Mouse (Mus musculus): ENCODE measurements around the gene Zfp710. TPM values are rescaled to one million over a fixed set of nuclear protein-coding genes. Genes with fewer than 3 reads are reported as not detected.
A peak's percentile ranks its signal among the peaks of the same experiment; 100 is the strongest.

Zfp710 gene
- polyA plus RNA-seq, 1 experiment from 2014 or later, result 18.3 TPM

DNA sequence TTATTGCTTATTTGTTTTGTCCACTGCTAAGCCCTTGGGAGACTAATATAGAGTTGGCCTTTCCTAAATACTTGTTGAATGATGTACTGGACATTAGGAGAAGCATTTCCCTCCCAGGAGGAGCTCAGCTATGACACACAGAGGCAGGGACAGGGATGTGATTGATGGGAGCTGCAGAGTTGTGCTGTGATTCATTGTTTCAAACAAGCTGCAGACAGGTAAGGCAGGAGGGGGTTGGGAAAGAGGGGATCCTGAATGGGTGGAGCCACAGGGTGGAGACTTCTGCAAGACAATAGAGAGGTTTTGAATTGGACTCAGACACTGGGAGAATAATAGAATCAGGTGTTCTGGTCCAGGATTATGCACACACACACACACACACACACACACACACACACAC lies 5.4 kb downstream of the Zfp710 start:
- no peak for ATAC-seq (ENCODE audit: low FRiP score)
- Histone ChIP-seq H3K27ac (no peak overlapping the region), H3K9ac (no peak overlapping the region), H3K9me3 (no peaks in the 10 kb centered on the region), H3K4me2 (no peak overlapping the region), H3K27me3 (no peaks in the 10 kb centered on the region), H3K4me1 (replicated peaks) (peaks cover 72% of the 10 kb centered on the region), H3K36me3 (no peaks in the 10 kb centered on the region), H3K4me3 (no peak overlapping the region)

DNA sequence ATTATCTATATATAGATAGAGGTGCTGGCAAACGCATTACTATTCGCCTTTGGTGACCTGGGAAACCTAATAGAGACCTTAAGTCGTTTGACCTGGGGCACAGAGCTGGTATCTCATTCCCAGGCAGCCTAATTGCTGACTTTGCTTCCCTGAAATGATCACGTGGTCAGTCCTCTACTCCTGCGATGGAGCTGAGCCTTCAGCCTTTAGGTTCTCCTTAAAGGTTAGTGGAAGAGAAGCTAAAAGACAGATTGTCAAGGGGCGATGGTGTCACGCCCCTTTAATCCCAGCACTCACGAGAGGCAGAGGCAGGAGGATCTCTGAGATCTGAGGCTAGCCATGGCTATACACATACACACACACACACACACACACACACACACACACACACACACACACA lies 5.9 kb downstream of the Zfp710 start:
- Histone ChIP-seq H3K4me1 (replicated peaks) (peaks cover 72% of the 10 kb centered on the region), H3K9ac (no peak overlapping the region), H3K27me3 (no peaks in the 10 kb centered on the region), H3K4me2 (no peak overlapping the region), H3K27ac (no peak overlapping the region), H3K4me3 (no peak overlapping the region), H3K36me3 (no peaks in the 10 kb centered on the region), H3K9me3 (no peaks in the 10 kb centered on the region)
- ATAC-seq (ENCODE audit: low FRiP score), result no peak
- 87% methylated on average over 8 of the region's 8 CpGs for WGBS

DNA sequence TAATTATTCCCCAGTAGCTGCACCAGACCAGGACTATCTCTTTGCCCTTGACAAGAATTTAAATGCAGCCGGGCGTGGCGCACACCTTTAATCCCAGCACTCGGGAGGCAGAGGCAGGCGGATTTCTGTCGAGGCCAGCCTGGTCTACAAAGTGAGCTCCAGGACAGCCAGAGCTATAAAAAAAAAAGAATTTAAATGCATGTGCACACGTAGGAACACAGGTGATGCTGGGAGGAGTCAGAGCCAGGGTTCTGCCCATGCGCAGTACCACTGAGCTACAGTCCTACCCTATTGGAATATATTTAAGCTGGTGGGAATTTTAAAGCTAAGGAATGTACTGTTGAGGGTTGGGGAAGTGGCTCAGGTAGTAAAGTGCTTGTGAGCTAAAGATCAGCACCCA lies 6.4 kb downstream of the Zfp710 start:
- Histone ChIP-seq H3K9ac (no peak overlapping the region), H3K4me1 (replicated peaks) (peaks cover 74% of the 10 kb centered on the region), H3K4me3 (no peak overlapping the region), H3K9me3 (no peaks in the 10 kb centered on the region), H3K27me3 (no peaks in the 10 kb centered on the region), H3K27ac (no peak overlapping the region), H3K4me2 (no peak overlapping the region), H3K36me3 (no peaks in the 10 kb centered on the region)
- ATAC-seq (ENCODE audit: low FRiP score), result no peak
- WGBS, result 95% methylated on average over 8 of the region's 8 CpGs

DNA sequence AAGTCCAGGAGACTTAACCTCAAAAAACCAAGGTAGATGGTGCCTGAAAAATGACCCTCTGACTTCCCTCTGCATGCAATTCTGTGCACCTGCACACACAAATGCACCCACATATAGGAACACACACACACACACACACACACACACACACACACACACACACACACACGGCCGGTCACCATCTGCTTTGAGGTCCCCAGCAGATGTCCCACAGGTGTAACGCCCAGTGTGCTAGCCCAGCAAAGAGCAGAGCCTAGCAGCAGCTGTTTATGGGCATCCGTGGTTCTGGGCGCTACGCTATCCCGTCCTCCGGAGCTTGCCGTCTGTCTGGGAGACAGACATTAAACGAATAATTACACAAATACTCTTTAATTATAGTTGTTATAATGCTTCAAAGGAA lies 6.9 kb downstream of the Zfp710 start:
- H3K9ac ChIP-seq, result peak overlapping the region; percentile 15; the same call in 1 of the 2 replicates
- H3K27me3 ChIP-seq, result no peaks in the 10 kb centered on the region
- no peak for ATAC-seq (ENCODE audit: low FRiP score)
- no peaks in the 10 kb centered on the region for H3K36me3 ChIP-seq
- no peak overlapping the region for H3K4me2 ChIP-seq
- H3K4me1 ChIP-seq (replicated peaks), result peaks cover 79% of the 10 kb centered on the region
- H3K9me3 ChIP-seq, result no peaks in the 10 kb centered on the region
- no peak overlapping the region for H3K4me3 ChIP-seq
- H3K27ac ChIP-seq, result no peak overlapping the region
- 50% methylated on average over 10 of the region's 10 CpGs for WGBS

DNA sequence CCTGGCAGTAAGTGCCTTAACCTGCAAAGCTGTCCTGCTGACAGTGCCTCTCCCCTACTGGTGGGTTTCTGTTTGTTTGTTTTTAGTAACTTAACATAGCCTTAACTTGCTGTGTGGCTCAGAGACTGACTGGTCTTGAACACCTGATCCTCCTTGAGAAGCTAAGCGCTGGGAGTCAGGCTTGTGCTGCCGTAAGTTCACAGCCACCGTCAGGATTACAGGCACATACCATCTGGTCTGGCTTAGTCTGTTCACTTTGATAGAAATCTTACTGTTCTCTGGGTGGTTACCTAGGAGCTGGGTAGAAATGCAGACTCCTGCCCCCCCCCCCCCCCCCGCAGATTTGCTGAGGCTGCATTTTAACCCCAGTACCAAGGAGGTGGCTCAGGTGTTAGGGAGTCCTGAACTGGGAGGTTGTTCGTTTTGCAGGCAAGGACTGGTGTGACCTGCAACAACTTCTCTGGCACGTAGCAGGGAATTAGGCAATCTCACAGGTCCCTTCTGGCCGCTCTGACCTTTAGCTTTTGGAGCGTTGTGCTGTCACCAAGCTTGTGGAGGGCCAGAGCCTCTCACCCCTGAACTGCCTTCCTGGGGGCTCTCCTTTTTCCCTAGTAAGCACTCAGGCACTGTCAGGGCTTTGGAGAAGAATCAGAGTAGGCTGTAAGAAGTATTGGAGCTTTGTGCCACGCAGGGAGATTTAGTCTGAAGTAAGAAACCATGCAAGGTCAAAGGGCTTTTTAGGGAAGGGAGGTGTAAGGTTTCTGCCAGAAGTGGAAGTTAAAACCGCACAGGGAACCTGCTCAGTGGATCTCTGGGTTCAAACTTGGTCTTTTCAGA lies 7.8 kb downstream of the Zfp710 start:
- Histone ChIP-seq H3K4me2 (no peak overlapping the region), H3K4me1 (replicated peaks) (peaks cover 81% of the 10 kb centered on the region), H3K36me3 (no peaks in the 10 kb centered on the region), H3K27me3 (no peaks in the 10 kb centered on the region), H3K9me3 (no peaks in the 10 kb centered on the region), H3K27ac (no peak overlapping the region), H3K4me3 (no peak overlapping the region), H3K9ac (no peak overlapping the region)
- ATAC-seq (ENCODE audit: low FRiP score), result no peak
- 50% methylated on average over 10 of the region's 10 CpGs for WGBS

DNA sequence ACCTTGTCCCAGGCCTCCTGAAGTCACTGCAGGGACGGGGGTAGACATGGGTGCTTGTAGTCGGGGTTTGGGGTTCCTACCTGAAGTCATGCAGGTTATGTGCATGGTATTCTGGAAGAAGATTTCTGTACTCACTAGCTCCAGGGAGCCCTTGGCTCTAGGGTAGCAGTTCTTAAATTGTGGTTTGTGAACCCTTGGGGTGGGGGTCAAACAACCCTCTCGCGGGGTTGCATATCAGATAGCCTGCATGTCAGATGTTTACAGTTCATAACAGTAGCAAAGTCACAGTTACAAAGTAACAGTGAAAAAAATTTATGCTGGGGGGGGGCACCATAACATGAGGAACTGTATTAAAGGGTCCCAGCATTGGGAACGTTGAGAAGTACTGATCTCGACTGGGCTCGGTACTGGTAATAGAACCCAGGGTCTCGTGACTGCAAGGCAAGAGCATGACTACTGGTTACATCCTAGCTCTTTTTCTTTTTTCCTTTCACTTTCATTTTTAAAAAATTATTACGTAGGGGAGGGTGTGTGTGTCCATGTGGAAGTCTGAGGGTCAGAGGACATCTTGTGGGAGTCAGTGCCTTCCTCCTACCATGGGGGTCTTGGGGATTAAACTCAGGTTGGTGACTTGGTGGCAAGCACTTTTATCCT lies 8.6 kb downstream of the Zfp710 start:
- ATAC-seq (ENCODE audit: low FRiP score), result no peak
- Histone ChIP-seq H3K27ac (no peak overlapping the region), H3K4me3 (no peak overlapping the region), H3K9me3 (no peaks in the 10 kb centered on the region), H3K4me1 (replicated peaks) (peaks cover 73% of the 10 kb centered on the region), H3K9ac (no peak overlapping the region), H3K27me3 (no peaks in the 10 kb centered on the region), H3K36me3 (no peaks in the 10 kb centered on the region), H3K4me2 (no peak overlapping the region)
- WGBS, result 87% methylated on average over 9 of the region's 9 CpGs

DNA sequence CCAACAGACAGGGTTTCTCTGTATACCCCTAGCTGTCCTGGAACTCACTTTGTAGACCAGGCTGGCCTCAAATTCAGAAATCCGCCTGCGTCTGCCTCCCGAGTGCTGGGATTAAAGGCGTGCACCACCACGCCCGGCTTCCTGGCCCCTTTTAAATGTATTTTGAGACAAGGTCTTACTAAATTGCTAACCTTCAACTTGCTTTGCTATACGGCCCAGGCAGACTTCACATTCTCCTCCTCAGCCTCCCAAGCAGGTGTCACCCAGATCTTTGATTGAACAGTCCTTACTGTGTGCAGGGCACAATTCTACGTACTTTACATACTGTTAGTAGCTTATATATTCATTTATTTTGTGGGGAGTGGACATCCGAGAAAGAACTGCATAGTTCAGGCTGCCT lies 9.2 kb downstream of the Zfp710 start:
- WGBS, result 83% methylated on average over 9 of the region's 9 CpGs
- H3K4me3 ChIP-seq, result no peak overlapping the region
- no peaks in the 10 kb centered on the region for H3K9me3 ChIP-seq
- no peak for ATAC-seq (ENCODE audit: low FRiP score)
- peaks cover 67% of the 10 kb centered on the region for H3K4me1 ChIP-seq (replicated peaks)
- no peaks in the 10 kb centered on the region for H3K27me3 ChIP-seq
- H3K4me2 ChIP-seq, result no peak overlapping the region
- no peak overlapping the region for H3K27ac ChIP-seq
- H3K9ac ChIP-seq, result no peak overlapping the region
- H3K36me3 ChIP-seq, result no peaks in the 10 kb centered on the region

DNA sequence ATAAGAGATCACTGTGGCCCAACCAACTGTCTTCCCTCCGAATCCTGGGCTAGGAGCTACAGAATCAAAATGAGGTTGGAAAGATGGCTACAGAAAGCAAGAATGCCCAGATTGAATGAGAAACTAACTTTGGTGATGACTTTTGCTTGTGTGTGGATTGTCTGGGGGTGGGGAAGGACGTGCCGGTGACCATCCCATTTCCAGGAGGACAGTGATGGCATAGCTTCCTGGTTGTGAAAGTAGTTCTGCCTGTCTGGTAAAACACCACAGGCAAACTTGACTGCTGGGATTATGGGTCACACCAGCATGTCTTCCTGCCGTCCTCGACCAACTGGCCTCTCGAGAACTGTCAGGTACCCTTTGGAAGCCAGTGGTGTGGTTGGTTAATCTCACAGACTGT lies 10.5 kb downstream of the Zfp710 start:
- WGBS, result 64% methylated on average over 6 of the region's 6 CpGs
- no peaks in the 10 kb centered on the region for H3K9me3 ChIP-seq
- no peak overlapping the region for H3K4me2 ChIP-seq
- no peak for ATAC-seq (ENCODE audit: low FRiP score)
- H3K27ac ChIP-seq, result no peak overlapping the region
- no peak overlapping the region for H3K4me3 ChIP-seq
- H3K36me3 ChIP-seq, result no peaks in the 10 kb centered on the region
- no peaks in the 10 kb centered on the region for H3K27me3 ChIP-seq
- H3K4me1 ChIP-seq (replicated peaks), result peaks cover 56% of the 10 kb centered on the region
- H3K9ac ChIP-seq, result no peak overlapping the region

DNA sequence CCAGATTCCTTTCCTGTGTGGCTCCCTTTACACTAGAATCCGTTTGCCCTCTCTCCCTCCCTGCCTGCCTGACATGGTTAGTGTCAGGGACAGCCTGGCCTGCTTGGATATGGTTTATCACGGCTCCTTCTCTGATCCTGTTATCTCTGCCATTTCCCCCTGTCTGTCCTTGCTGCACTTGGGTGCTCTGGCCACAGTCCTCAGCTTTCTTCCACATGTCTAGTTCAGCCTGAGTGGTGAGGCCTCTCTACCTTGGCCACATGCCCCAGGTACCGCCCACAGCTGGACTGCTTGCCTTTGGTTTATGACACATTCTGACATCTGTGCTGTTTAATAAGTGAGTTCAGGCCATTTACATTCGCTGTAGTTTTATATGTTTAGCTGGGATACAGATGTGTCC lies 11.1 kb downstream of the Zfp710 start:
- Histone ChIP-seq H3K9ac (peak overlapping the region; percentile 26; the same call in 1 of the 2 replicates), H3K4me1 (replicated peaks) (peaks cover 56% of the 10 kb centered on the region), H3K36me3 (no peaks in the 10 kb centered on the region), H3K4me2 (no peak overlapping the region), H3K4me3 (no peak overlapping the region), H3K9me3 (no peaks in the 10 kb centered on the region), H3K27me3 (no peaks in the 10 kb centered on the region), H3K27ac (no peak overlapping the region)
- WGBS, result 77% methylated on average over 4 of the region's 4 CpGs
- no peak for ATAC-seq (ENCODE audit: low FRiP score)

DNA sequence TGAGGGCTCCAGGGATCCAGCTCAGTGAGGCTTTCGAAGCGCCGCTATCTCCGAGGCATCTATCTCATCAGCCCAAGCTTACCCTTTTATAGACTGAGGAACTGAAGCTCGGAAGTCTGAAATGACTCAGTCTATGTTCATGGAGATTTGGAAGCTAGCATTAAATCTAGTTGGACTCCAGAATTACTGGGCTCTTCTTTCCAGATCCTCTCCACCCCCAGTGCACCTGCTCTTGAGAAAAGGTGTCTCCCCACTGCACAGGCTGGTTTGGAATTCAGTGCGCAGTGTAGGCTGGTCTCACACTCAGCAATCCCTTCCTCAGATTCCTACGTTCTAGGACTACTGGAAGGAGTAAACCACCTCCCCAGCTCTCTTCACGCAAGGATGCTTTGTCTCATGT lies 15.1 kb downstream of the Zfp710 start:
- Histone ChIP-seq H3K4me3 (no peak overlapping the region), H3K4me2 (no peak overlapping the region), H3K9ac (no peak overlapping the region), H3K36me3 (peaks cover 3% of the 10 kb centered on the region; the same call in 1 of the 2 replicates), H3K9me3 (no peaks in the 10 kb centered on the region), H3K4me1 (replicated peaks) (peaks cover 30% of the 10 kb centered on the region), H3K27ac (no peak overlapping the region), H3K27me3 (no peaks in the 10 kb centered on the region)
- ATAC-seq (ENCODE audit: low FRiP score), result no peak
- 91% methylated on average over 8 of the region's 8 CpGs for WGBS

DNA sequence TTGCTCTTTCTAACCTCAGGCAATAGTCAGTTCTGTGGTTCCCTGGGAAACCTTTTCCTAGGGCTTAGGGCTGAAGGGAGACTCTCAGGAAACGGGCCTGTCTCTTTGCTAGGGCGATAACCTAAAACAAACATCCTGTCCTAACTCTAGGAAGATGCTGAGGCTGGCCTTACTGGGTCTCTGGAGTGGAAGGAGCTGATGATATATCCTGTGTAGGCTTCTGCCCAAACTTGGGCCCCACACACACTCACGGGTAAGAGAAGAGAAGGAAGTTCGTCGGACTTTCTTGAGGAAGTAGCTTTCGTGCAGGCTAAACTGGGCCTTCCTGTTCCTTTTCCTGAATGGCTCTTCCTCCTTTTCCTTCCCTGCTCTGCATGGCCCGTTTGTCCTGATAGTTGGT lies 19.6 kb downstream of the Zfp710 start:
- Histone ChIP-seq H3K27me3 (no peaks in the 10 kb centered on the region), H3K4me2 (no peak overlapping the region), H3K9me3 (no peaks in the 10 kb centered on the region), H3K4me3 (no peak overlapping the region), H3K27ac (peak overlapping the region; percentile 62; the same call in 1 of the 2 replicates), H3K9ac (no peak overlapping the region), H3K4me1 (replicated peaks) (peaks cover 37% of the 10 kb centered on the region), H3K36me3 (peaks cover 3% of the 10 kb centered on the region; the same call in 1 of the 2 replicates)
- ATAC-seq (ENCODE audit: low FRiP score), result no peak
- WGBS, result 75% methylated on average over 7 of the region's 7 CpGs

DNA sequence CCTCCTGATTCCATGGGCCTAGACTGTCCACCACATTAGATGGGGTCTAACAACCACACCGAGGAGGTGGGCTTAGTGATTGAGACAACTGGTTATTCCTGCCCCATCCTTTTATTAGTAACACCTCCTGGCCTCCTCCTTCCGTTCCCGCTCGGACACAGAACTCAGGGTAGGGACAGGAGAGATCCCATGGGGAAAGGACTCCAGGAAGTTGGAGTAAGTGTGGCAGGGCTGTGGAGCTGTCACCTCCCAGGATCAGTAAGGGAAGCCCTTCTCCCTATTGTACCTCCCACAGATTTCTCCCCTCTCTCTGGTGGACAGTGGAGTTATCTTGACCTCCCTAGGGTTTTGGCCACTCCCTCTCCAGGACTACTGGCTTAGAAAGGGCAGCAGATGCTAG lies 22.4 kb downstream of the Zfp710 start:
- no peaks in the 10 kb centered on the region for H3K9me3 ChIP-seq
- WGBS, result 83% methylated on average over 4 of the region's 4 CpGs
- H3K4me2 ChIP-seq, result no peak overlapping the region
- H3K27ac ChIP-seq, result no peak overlapping the region
- no peak overlapping the region for H3K9ac ChIP-seq
- no peak overlapping the region for H3K4me3 ChIP-seq
- peaks cover 2% of the 10 kb centered on the region; the same call in 1 of the 2 replicates for H3K36me3 ChIP-seq
- peaks cover 46% of the 10 kb centered on the region for H3K4me1 ChIP-seq (replicated peaks)
- no peaks in the 10 kb centered on the region for H3K27me3 ChIP-seq
- no peak for ATAC-seq (ENCODE audit: low FRiP score)

DNA sequence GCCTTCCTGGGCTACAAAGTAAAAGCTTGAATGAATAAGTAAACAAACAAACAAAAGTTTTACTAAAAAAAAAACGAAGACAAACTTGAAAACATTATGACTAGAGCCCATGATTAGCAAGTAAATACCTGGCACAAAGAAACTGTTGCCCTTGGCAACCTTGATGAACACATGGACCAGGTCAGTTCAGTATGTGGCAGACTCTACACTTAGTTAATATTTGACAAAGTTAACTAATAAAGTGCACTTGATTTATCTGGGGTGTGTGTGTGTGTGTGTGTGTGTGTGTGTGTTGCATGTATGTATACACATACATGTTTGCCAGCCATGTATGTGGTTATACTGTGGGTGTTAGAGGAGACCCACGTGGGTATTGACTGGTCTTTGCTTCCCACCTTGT lies 25.1 kb downstream of the Zfp710 start:
- no peak overlapping the region for H3K9ac ChIP-seq
- H3K27ac ChIP-seq, result no peak overlapping the region
- peaks cover 51% of the 10 kb centered on the region for H3K4me1 ChIP-seq (replicated peaks)
- WGBS, result 69% methylated on average over 2 of the region's 2 CpGs
- H3K27me3 ChIP-seq, result no peaks in the 10 kb centered on the region
- no peak overlapping the region for H3K4me2 ChIP-seq
- no peak overlapping the region for H3K4me3 ChIP-seq
- no peaks in the 10 kb centered on the region for H3K36me3 ChIP-seq
- H3K9me3 ChIP-seq, result no peaks in the 10 kb centered on the region
- ATAC-seq (ENCODE audit: low FRiP score), result no peak

Measured in hindbrain, embryonic 13.5 days (tissue).